Mouse (Mus musculus): ENCODE measurements around the gene Grip1.
A peak's percentile ranks its signal among the peaks of the same experiment; 100 is the strongest.

The Grip1 gene

GRCm38 (mm10) chr10:119573134-119573533 is 119.5 kb downstream of the Grip1 start:
- no peak for DNase-seq (ENCODE audit: low read depth, low spot score)

- DNase-seq (ENCODE audit: low read depth, low spot score): no peak
Observed at GRCm38 (mm10) chr10:119575780-119576179, 122.2 kb downstream of the Grip1 start.

DNA sequence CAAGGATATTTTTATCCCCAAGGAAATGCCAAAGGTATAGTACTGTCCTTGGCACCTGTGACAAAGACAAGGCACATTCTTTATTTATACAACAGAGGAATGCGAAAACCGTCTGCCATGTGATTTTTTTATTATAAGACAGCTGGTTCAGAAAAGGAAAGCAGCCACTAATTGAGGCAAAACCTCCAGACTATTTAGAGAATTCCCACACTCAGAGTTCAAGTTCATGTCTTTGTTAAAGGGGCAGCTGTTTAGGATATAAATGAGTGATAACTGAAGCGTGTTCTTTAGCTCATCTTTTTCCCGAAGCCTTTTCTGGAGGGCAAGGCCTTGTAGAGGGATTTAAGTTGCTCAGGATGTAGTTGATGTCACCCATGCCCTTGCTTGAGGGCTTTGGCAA is 126.4 kb downstream of the Grip1 start:
- no peak for DNase-seq (ENCODE audit: low read depth, low spot score)

DNA sequence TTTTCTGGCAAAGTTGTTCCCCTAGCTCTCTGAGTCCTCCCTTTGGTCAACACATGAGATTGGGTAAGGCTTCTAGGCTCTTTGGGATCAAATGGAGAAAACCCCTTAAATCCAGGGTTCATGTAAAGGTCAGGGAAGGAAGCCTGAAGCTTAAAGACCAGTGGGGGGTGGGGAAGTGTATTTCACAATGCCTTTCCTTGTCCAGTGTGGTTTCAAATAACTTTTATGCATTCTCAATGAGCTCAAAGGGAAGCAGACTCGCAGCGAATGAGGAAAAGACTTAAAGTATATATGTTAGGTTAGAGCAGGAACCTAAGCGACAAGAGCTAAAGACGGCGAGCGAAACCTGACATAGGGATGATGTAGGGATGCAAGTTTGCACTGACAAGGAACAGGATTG is 131.0 kb downstream of the Grip1 start:
- no peak for DNase-seq (ENCODE audit: low read depth, low spot score)

DNA sequence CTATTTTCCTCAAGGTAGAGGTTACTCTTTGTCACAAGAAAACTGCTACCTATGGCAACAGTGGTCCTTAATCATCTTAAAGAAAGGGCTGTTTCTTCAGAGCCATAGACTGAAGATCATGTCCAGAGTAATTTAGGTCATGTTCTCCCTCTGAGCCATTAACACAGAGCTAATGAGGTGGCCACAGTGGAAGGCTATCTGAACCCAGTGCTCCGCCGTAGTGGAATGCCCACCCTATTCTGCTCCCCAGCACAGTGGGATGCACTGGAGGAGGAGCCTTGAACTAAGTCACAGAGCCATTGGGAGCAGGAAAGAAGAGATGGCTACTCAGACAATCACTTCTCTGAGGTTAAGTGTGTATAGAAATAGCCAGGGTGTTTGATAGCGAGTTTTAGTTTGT is 133.3 kb downstream of the Grip1 start:
- no peak for DNase-seq (ENCODE audit: low read depth, low spot score)

DNA sequence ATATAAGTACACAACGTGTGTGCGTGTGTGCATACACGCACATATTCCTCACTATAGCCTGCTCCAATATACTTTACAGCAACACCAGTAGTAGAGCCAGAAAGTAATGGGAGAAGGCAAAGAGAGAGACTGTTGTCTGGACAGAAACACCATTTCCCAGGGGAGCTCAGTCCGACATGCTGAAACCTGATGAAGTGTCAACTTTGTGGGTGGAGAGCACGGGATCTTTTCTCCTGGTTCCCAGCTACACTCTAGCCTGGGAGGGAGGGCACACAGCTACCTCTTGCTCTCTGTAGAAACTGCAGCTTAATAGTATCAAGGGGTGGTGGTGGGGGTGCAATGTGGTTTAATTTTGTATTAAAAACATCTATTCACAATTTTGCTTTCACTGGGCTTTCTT is 143.2 kb downstream of the Grip1 start:
- DNase-seq (ENCODE audit: low read depth, low spot score): no peak

- no peak for DNase-seq (ENCODE audit: low read depth, low spot score)
Observed at GRCm38 (mm10) chr10:119607501-119607900, 153.9 kb downstream of the Grip1 start.

DNA sequence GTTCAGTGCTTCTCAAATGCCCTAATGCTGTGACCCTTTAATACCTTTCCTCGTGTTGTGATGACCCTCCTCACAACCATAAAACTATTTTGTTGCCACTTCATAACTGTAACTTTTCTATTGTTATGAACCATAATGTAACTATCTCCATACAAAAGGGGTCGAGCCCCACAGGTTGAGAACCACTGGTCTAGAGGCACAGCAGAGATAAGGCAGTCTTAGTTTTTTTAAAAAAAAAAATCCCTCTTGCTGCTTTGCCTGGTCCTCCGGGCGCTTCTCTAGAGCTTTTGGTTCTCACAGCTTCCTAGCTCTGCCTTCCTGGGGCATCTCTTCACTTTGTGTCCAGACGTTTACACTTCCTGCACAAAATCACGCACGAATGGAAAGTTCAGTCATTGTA is 155.4 kb downstream of the Grip1 start:
- no peak for DNase-seq (ENCODE audit: low read depth, low spot score)

- no peak for DNase-seq (ENCODE audit: low read depth, low spot score)
Observed at GRCm38 (mm10) chr10:119610279-119610895, 156.8 kb downstream of the Grip1 start.

DNA sequence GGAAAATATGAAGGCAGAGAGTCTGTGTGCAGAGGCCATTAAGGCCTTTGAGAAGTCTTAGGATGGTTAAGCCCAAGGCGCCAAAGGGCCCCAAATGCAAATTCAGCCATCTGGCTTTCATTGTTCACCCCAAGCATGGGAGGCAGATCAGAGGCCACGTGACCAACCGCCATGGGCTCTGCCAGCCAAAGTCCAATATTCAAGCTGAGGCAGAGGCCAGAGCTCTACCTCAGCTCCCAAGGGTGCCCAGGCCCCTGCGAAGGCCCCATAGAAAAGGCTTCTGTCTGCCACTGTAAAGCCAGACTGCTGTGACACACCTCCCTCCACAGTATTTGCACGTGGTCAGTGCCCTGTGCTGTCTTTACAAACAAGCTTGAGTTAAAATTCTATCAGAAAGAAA is 158.4 kb downstream of the Grip1 start:
- DNase-seq (ENCODE audit: low read depth, low spot score): no peak

DNA sequence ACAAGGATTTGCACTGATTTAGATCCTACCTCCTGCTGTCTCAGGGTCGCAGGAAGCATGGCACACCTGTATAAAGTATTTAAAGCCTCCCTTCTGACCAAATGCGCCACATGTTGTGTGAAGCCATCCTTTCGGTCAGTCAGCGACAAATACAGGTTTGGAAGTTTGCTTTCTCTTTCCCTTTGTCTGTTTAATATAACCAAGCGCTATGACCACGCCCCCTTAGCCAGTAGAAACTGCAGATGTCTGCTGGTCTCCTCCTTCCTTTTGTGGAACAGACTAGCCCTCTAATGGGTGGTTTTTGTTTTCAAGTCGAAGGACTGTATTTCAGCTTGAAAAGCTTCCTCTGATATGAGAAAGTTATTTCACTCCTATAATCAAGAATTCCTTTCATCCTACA is 161.1 kb downstream of the Grip1 start:
- DNase-seq (ENCODE audit: low read depth, low spot score): no peak

DNA sequence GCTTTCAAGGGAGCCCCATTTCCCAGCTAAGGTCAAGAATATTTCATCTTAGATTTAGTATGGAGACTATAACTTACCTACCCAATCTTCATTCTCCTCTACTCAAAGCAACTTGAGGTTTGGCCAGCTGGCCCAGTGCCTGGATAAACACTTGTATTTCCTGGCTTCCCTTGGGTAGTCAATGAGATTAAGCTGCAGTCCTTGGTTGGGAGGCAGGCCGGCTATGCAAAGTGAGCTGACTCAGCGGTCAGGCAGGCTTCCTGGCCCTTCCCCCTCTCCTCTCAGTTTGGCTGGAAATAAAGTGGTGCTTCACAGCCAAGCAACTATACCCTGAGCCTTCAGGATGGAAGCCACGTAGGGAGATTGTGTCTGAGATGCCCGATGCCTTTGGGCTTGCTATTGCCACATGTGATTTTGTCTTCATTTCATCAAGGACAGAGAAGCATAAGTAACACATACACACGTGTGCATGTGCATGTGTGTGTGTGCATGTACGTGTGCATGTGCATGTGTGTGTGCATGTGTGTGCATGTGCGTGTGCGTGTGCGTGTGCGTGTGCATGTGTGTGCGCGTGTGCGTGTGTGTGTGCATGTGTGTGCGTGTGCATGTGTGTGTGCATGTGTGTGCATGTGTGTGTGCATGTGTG is 161.7 kb downstream of the Grip1 start:
- no peak for DNase-seq (ENCODE audit: low read depth, low spot score)

DNA sequence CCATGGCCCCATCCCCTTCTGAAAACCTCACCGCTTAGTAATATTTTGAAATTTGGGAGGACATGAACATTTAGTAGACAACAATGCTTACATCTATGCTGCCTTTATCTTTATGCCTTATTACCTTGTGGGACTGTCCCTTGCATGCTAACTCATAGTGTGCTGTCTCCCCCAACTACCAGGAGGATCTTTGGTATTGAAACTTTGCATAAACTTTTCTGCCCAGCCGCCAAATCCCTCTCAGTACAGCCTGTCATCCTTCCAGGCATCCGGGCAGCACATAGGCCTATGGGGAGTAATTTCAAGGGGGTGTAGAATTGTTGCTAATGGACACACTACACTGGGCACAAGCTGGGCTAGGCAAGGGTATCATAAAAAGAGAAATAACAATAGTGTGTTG is 162.4 kb downstream of the Grip1 start:
- DNase-seq (ENCODE audit: low read depth, low spot score): no peak

DNA sequence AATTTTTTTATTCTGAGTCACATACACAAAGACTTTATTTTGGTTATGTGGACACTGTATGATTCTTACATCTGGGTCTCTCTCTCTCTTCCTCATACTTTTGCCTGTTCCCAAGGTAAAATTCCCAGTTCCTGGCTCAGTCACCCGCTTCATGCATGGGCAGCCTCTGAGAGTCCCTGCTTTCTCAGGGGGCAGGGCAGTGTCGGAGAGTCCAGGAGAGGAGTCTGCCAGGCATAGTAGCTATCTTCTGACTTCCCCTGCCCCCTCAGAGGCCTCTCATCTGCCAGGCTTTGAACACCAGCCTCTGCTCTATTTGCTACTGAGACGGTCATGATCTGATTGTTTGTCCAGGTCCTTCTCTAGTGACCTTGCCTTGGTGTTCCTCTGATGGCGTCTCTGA is 175.0 kb downstream of the Grip1 start:
- no peak for DNase-seq (ENCODE audit: low read depth, low spot score)

DNA sequence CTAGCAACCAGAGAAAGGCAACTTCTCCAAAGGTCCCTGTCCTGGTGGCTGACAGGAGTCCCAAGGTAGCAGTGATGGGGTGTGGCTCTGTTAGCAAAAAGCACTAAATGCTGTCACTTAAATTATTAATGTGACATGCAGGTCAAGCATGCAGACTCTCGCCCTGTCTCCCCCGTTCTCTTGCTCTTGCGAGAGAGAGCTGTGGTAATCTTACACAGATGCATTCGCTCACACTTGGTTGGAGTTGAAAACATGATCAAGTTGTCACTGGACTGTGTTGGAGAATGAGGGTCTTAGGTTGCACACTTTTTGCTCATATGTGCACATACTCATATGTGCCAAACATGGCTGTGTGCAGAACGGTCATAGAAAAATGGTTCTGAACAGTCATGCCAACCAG is 176.8 kb downstream of the Grip1 start:
- no peak for DNase-seq (ENCODE audit: low read depth, low spot score)

DNA sequence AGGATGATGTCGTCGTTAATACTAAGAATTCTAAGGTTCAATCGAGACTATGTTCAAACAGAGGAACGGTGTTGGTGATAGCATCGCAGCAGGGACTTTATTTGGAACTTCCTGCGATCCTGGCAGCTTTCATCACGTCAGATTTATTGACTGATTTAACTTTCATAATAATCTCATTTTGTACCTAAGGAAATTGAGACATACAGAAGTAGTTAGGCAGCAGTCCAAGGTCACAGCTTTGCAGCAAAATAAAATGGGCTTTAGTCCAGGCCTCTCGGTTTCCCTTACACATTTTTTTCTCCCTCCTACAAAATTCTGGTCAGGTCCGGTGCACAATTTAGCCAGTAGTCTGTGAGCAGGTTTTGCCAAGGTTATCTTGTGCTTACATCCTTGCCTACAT is 178.3 kb downstream of the Grip1 start:
- DNase-seq (ENCODE audit: low read depth, low spot score): no peak

- DNase-seq (ENCODE audit: low read depth, low spot score): no peak
Observed at GRCm38 (mm10) chr10:119634544-119634943, 180.9 kb downstream of the Grip1 start.

DNA sequence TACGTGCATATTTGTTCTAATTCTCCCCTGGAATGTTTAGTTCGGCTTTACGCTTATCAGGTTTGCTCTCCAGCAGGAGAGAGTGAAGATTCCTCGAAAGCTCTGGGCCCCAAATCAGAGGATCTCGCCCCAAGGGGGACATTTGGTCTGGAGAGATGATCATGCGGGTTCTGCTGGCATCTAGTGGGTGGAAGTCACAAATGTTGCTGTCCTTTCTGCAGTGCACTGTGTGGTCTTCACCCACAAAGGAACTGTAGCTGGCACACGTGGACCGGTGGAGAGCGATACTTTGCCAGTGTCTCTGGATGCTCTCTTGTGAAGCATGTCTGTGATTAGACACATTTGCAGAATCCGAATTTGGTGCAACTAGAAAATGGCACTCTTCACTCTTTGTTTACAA is 186.9 kb downstream of the Grip1 start:
- no peak for DNase-seq (ENCODE audit: low read depth, low spot score)

DNA sequence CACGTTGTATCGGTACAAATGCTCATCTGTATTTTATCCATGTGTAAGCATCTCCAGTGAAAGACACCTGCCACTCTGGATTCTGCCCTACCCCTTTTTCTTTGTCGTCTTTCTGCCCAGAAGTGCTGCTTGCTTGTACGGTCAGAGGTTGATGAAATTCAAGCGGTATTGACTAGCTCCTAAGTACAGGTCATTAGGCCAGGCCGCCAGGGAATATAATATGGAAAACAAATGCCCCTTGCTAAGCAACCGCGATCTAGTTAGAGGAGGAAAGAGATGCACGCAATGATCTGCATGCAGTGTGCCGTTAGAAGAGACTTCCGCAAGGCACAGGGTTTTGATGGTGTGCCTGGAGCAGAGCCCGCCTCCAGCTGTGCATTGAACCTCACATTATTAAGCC is 187.4 kb downstream of the Grip1 start:
- DNase-seq (ENCODE audit: low read depth, low spot score): no peak

GRCm38 (mm10) chr10:119644289-119644688 is 190.7 kb downstream of the Grip1 start:
- DNase-seq (ENCODE audit: low read depth, low spot score): no peak

DNA sequence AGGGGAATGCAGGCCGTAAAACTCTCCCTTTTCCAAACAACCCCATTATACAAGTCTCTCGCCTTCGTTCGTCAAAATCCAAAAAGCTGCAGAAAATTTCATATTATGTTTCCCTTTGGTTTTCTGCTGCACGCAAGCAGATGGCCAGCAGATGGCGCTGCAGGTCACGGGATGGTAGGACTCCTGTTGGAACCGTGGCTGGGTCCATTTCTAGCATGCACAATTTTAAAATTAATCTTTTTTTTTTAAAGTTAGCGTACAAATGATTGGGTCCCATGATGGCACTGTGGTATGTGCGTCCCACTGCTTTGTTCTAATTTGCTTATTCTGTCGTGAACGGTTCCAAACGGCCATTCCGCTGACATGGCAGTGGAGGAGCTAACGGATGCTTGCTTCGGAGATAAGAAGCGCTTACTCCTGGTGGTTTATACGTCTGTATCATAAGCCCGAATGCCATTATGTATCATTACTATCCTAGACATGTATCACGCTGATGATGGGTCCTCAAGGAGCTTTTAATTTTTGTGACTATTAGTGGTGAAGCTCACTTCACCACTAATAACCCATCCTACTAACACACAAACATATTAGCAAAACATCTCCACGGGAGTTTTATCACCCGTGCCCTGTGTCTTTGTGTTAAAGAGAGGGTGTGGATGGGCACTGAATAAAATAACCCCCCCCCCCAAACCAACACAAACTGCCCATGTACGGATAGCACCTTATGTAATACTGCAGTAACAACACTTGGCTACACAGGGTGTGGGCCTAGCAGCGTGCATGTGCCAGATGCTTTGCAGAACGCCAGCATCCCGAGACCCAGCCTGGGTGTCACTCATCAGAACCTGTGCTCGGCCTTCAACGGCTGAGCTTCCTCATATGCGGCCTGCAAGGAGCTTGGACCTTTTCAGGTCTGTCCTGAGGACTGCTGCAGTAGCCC is 193.1 kb downstream of the Grip1 start:
- DNase-seq (ENCODE audit: low read depth, low spot score): peak; percentile 2

- DNase-seq (ENCODE audit: low read depth, low spot score): no peak
Observed at GRCm38 (mm10) chr10:119660677-119661353, 207.2 kb downstream of the Grip1 start.
